Mouse (Mus musculus) spleen, postnatal 0 days (tissue): ENCODE data around the gene Marveld1. TPM values are rescaled to one million over a fixed set of nuclear protein-coding genes. Genes with fewer than 3 reads are reported as not detected.

Experiments used
- polyA plus RNA-seq: library from polyadenylated mRNA; unstranded; fragments of >200 nt; fragmentation: Nextera tagmentation; extraction: Ambion mirVana; gene quantifications from 2 replicates; pipeline ENCODE4 v1.2.1, GENCODE M21; 2015

Marveld1 gene
- polyA plus RNA-seq: 4.2 and 6.5 TPM in 2 replicates

GRCm38 (mm10) chr19:42147170-42147768 is at the start of gene Marveld1:
Marveld1 (plus strand) TSS chr19:42147400.

GRCm38 (mm10) chr19:42128787-42129508 is 18.3 kb upstream of the Marveld1 start, which contains the start of gene Avpi1:
Avpi1 (minus strand) TSS chr19:42129059.

GRCm38 (mm10) chr19:42163764-42164163 is 16.6 kb downstream of the Marveld1 start, which contains the start of gene Zfyve27:
Zfyve27 (plus strand) TSS chr19:42163951.

Other genes starting within 250 kb of the Marveld1 start
- gene Pgam1, start 235.5 kb upstream of the Marveld1 start, polyA plus RNA-seq: 136 and 152 TPM in 2 replicates
- 65.5 and 67.9 TPM in 2 replicates for gene Exosc1, start 214.0 kb upstream of the Marveld1 start, polyA plus RNA-seq
- 43.8 and 46.1 TPM in 2 replicates for gene Zdhhc16, start 213.9 kb upstream of the Marveld1 start, polyA plus RNA-seq
- gene Mms19, start 166.2 kb upstream of the Marveld1 start, polyA plus RNA-seq: 12.9 and 18.3 TPM in 2 replicates
- 6.5 and 9.7 TPM in 2 replicates for gene Ubtd1, start 165.6 kb upstream of the Marveld1 start, polyA plus RNA-seq
- 5.4 and 6.2 TPM in 2 replicates for gene Ankrd2, start 111.4 kb upstream of the Marveld1 start, polyA plus RNA-seq
- gene Hoga1, start 101.8 kb upstream of the Marveld1 start, polyA plus RNA-seq: 0.81 and 1.1 TPM in 2 replicates
- not detected in 2 replicates for gene 4933411K16Rik, start 95.2 kb upstream of the Marveld1 start, polyA plus RNA-seq
- 2.3 and 3.6 TPM in 2 replicates for gene Morn4, start 61.0 kb upstream of the Marveld1 start, polyA plus RNA-seq
- 9.6 and 12.5 TPM in 2 replicates for gene Pi4k2a, start 56.9 kb upstream of the Marveld1 start, polyA plus RNA-seq
- 5.9 and 10.2 TPM in 2 replicates for gene Avpi1, start 18.3 kb upstream of the Marveld1 start, polyA plus RNA-seq
- 15.9 and 17.4 TPM in 2 replicates for gene Zfyve27, start 16.6 kb downstream of the Marveld1 start, polyA plus RNA-seq
- not detected in 2 replicates for gene Sfrp5, start 54.9 kb downstream of the Marveld1 start, polyA plus RNA-seq
- gene Golga7b, start 100.2 kb downstream of the Marveld1 start, polyA plus RNA-seq: not detected in 2 replicates